Mouse (Mus musculus): ENCODE measurements around the gene Slc7a5. TPM values are rescaled to one million over a fixed set of nuclear protein-coding genes. Genes with fewer than 3 reads are reported as not detected.

Gene Slc7a5
- polyA plus RNA-seq, 1 experiment from 2014 or later, result 18.4 TPM

Other genes with a start within 250 kb of the Slc7a5 start
- gene Jph3, start 178.1 kb downstream of the Slc7a5 start, polyA plus RNA-seq (2014; fragmentation: Nextera tagmentation; extraction: Ambion mirVana), result 0.46 and 0.66 TPM in 2 replicates
- gene Klhdc4, start 78.1 kb downstream of the Slc7a5 start, polyA plus RNA-seq (2014; fragmentation: Nextera tagmentation; extraction: Ambion mirVana), result 31.0 and 31.1 TPM in 2 replicates
- 0.17 TPM in 1 of 2 replicates, not detected in the other for gene Car5a, start 37.2 kb upstream of the Slc7a5 start, polyA plus RNA-seq (2014; fragmentation: Nextera tagmentation; extraction: Ambion mirVana)
- gene Banp, start 42.1 kb upstream of the Slc7a5 start, polyA plus RNA-seq (2014; fragmentation: Nextera tagmentation; extraction: Ambion mirVana), result 39.7 and 40.1 TPM in 2 replicates